Mouse (Mus musculus) thymus, postnatal 10 days (tissue): Measurements from ENCODE around the gene Rasip1.

Experiments used
- DNase-seq, 2 experiments: peaks; one replicate each; pipeline ENCODE4 v3.0.0; 2021; ENCODE audit warnings: low spot score in 2 of 2

The Rasip1 gene

DNA sequence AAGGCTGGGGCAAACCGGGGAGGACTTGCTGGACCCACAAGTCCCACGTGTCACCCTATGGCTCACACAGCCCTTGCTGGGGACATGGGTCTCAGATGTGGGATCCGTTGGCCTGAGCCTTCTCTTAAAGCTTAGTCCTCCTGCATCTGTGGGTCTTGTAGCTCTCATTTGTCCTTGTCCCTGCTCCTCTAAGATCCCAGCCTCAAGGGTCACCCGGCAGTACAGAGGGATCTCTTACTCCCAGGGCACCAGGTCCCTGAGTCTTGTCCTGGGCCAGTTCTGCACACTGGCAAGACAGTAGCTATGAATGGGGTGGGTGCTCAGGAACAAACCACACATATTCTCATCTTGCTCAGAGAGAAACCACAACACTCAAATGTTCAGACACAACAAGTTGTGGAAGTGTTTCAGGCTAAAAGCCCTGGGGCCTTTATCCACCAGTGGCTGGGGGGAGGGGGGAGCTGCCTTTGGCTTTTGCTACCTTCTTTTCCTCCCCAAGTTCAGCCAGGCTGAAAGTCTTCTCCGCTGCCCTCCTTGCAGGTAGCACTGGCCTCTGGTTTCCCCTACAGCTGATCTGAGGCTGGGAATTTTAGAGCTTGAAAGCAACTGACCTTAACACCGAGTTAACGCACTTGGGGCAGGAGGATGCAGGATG lies 56.2 kb downstream of the Rasip1 start, which contains the start of gene Ntn5:
Gene Ntn5, plus strand, starts transcription at position 627 of the 655 bp plus-strand sequence.
- DNase-seq: peak in 1 of 2 experiments; percentile 13

DNA sequence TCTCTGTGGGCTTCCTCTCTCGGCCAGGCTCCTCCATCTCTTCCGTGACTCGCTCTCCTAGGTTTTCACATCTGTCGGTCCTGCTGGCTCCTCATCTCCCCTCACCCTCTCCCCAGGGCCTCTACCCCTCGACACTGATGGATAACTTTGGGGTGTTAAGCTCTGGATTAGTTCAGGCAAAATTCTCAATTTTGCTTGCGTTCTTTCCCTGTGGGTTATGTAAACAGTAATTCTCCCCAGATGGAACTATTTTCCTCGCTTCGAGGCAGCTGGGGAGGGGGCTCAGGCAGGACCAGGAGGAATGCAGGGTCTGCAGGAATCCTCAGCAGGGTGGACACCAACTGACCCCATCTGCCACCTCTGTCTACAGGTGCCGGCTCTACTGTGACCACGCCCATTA lies 58.5 kb downstream of the Rasip1 start:
- DNase-seq: no peak

DNA sequence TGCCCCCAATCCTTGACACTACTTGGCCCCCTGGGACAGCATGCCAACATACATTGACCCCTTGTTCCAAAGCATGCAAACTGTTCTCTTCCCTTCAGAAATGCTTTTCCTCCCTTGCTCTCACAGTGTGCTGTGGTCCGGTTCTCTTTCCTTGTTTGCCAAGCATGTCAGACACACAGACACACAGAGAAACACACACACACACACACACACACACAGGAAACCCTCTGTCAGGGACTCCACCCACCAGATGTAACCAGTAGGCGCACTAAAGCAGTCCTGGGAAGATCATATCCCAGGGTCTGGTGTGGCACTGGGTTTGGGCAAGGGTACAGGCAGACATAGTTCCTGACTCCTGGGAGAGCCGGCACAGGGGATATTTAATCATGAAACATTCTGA lies 59.6 kb downstream of the Rasip1 start:
- no peak for DNase-seq
